Mouse (Mus musculus): ENCODE measurements around the gene Ap1g2.

Ap1g2 gene

DNA sequence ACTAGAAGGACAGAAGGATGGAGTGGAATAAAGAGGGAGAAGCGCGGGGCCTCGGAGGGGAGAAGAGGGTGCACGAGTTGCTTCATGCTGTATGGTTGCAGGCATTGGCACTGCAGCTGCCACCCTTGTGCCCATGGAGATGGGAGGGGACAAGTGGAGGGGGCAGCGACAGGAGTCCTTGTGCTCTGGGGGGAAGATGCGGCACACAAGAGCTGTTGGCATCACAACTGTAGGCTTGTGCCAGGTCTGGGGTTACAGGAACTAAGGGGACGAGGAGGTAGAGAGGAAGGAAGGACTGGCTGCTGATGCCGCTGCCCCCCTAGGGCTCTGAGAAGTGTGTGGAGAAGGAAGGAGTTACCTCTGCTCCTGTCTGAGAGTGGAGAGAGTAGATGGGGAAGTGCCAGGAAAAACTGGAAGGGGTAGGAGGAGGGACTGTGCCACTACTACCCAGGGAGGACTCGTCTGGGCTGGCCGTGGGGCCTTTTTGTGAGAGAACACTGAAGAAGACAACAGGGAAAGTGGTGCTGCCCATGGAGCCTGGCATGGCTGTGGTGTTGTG, 52.1 kb downstream of the Ap1g2 start:
- no peak for DNase-seq

DNA sequence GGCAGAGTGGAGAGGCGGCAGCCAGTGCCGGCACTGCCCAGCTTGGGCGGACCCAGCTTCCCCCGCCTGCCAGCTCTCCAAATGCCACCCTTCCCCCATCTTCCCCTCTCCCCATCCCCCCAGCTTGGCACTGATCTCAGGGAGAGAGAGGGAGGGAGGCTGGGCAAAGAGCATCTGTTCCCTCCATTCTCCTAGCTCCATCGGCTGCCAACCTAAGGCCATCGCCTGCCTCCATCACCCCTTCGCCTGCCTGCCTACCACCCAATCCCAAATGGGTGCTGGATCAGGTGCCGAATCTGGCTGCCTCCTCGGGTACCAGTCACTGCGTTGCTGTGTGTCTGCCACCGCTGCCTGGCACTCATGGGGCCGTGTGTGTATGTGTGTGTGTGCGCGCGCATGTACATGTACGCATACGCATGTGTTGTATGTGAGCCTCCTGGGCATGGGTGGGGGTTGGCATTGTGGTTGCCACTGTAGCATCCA, 52.6 kb downstream of the Ap1g2 start:
- DNase-seq: no peak

- DNase-seq: no peak
These were observed 53.3 kb downstream of the Ap1g2 start for GRCm38 (mm10) chr14:55053050-55053449.

DNA sequence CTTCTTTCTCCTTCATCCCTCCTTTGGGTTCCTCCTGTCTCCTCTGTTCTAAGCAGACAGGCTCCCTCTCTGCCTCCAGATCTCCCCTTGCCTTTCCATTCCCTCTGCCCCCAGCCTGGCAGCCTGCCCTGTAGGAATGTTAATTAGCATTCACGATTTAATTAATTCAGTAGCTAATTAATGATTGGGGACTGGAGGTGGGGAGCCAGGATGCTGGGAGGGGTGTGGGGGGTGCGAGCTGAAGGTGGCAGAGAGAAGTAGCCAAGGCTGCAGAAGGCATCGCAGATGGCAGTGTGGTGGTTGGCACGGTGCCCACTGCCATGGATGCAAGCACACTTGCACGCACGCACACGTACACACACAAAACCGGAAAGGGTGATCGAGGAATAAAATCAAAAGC, 53.9 kb downstream of the Ap1g2 start:
- DNase-seq: peak in 1 of 2 experiments; percentile 19

All from lung, adult 18-20 months (tissue).